Mouse (Mus musculus) adrenal gland, postnatal 10 days (tissue): ENCODE data around the gene Zbbx. TPM values are rescaled to one million over a fixed set of nuclear protein-coding genes. Genes with fewer than 3 reads are reported as not detected.
A peak's percentile ranks its signal among the peaks of the same experiment; 100 is the strongest.

Experiments
- DNase-seq: peaks from one replicate; pipeline ENCODE4 v3.0.0; 2021; ENCODE audit warnings: mixed read lengths
- long read RNA-seq, 2 experiments: library from polyadenylated mRNA; stranded (forward); transcript quantifications; one replicate each; pipeline ENCODE4 v2.0.0; 2021
- total RNA-seq, 2 experiments: library from RNA; stranded (reverse); gene quantifications; 2 replicates each; pipeline ENCODE4 v1.2.3; 2021

The Zbbx gene
- not detected for total RNA-seq
- long read RNA-seq, experiment 1 = 0 reads
- long read RNA-seq, experiment 2 = 0 reads

GRCm38 (mm10) chr3:75164838-75165496, at the start of gene Zbbx:
Zbbx (minus strand) TSS chr3:75165034.
- DNase-seq = peak; percentile 19

DNA sequence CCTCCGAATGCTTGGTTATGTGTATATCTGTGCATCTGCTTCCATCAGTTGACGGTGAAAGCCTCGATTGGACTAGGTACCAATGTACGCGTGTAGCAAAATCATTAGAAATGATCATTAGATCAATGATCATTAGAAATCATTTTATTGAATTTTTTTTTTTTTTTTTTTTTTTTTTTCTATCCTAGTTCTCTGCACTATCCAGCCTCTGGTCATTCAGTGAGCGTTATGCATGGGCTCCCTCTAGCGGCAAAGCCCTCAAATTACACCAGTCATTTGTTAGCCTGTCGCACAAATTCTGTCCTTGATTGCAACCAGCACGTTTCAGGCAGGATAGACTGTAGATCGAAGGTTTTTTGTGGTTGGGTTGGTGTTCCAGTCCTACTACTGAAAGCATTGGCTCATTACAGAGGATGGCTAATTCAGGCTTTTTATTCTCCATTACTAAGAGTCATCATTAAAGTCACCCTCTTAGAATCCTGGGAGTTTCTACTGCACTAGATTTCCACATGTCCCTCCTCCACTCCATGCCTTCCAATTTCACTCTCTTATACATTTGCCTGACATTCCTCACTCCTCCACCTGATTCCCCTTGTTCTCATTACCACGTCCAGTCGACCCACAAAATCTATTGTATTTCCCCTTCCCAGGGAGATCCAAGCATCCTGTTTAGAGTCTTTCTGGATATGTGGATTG, 38.1 kb upstream of the Zbbx start:
- DNase-seq = peak; percentile 77

DNA sequence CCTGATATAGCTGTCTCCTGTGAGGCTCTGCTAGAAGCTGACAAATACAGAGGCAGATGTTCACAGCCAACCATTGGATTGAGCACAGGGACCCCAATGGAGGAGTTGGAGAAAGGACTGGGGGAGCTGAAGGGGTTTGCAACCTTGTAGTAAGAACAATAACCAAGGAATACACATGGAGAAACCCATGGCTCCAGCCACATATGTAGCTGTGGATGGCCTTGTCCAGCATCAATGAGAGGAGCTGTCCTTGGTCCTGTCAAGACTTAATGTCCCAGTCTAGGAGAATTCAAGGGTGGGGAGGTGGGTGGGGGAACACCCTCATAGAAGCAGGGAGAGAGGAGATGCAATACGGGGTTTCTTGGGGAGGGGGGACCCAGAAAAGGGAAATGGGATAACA, 17.8 kb upstream of the Zbbx start:
- DNase-seq = no peak

GRCm38 (mm10) chr3:75141876-75142275, 23.0 kb downstream of the Zbbx start:
- DNase-seq = no peak

- no peak for DNase-seq
Observed at GRCm38 (mm10) chr3:75104867-75105266, 60.0 kb downstream of the Zbbx start.

DNA sequence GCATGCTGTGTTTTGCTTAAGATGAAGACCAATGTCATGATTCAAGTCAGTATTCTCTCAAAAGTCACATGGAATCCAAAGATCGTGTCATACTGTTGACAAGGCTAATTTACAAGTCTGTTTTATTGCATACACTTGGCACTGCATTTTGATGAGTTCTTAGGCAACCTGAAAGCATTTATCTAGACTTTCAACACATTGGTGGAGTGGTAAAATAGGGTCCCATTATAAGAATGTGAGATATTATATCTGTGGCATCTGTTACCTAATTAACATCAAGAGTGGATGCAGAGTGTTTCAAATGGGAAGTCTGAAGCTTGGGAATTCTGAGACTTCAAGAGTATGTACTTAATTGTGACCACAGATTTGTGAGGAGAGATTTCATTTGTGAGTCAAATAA, 79.1 kb downstream of the Zbbx start:
- DNase-seq = no peak

DNA sequence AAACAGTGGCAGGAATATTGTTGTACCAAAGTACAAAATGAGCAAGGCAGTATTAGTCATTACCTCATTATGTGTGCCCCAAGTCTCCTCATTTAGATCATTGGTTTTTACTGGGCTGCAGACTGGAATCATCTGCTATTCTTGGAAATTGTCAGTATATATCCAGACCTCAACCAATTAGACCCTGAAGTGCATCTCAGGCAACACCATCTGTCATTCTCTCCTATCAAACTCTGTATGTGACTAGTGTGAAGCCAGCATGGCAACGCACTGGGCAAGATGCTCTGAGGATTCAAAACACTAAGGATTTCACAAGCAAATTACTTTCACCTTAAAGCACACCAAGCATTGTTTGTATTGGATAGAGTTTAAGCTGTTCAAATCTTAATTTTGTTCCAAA, 85.9 kb downstream of the Zbbx start:
- DNase-seq = no peak

DNA sequence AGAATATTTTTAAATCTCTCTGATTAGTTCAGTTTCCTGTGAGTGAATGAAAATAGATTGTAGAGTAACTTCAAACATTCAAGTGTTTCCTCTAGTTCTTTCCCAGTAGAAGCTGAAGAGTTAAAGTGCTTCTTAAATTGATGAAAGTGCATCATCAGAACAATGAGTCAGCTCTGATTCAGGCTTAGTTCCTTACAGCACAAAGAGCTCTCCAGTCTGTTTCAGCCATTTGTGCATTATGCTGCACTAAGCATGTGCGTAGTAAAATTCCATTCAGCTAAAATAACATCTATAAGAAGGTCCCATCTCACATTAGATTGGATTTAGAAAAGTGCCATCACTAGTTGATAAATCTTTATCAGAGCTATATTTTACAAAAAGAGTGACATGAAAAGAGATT, 155.1 kb downstream of the Zbbx start:
- DNase-seq = no peak

Other genes with a start within 250 kb of the Zbbx start
- gene Serpini2, start 105.0 kb upstream of the Zbbx start, total RNA-seq = not detected